Mouse (Mus musculus): ENCODE results near the gene Apoc4. TPM values are rescaled to one million over a fixed set of nuclear protein-coding genes. Genes with fewer than 3 reads are reported as not detected.
"Not testable (repeated sequence)": the region's sequence is repeated elsewhere in the genome, so short reads cannot be mapped to it uniquely, and the experiment has no call there.

Gene Apoc4
- polyA plus RNA-seq, 1 experiment from 2014 or later: 2.8 TPM

- no peaks in the 10 kb centered on the region for H3K36me3 ChIP-seq (ENCODE audit: control insufficient read depth, insufficient read depth, low read length)
- H3K27ac ChIP-seq (replicated peaks): no peak overlapping the region
- no peak overlapping the region for H3K9ac ChIP-seq (ENCODE audit: low read length)
- H3K4me1 ChIP-seq (replicated peaks; ENCODE audit: control insufficient read depth, insufficient read depth): peaks cover under 1% of the 10 kb centered on the region; the same call in 1 of the 2 replicates
- H3K4me3 ChIP-seq (ENCODE audit: low read depth, low read length): no peak overlapping the region
- H3K4me2 ChIP-seq (replicated peaks; ENCODE audit: low read depth): no peak overlapping the region
- ATAC-seq (ENCODE audit: low FRiP score, low TSS enrichment): peak; percentile 27; the same call in 1 of the 2 replicates
- TF ChIP-seq CTCF (IDR thresholded peaks at IDR 0.05; ENCODE audit: low read depth) (no peak), EP300 (optimal IDR thresholded peaks at IDR 0.05) (no peak)
- no peaks in the 10 kb centered on the region for H3K9me3 ChIP-seq (ENCODE audit: control insufficient read depth, low read length)
- H3K27me3 ChIP-seq (ENCODE audit: control insufficient read depth, insufficient read depth, low read length): no peaks in the 10 kb centered on the region
- peak; percentile 50 for DNase-seq (ENCODE audit: low spot score)
- 28% methylated on average over 10 of the region's 10 CpGs for WGBS
Measured at GRCm38 (mm10) chr7:19693421-19693820, 12.1 kb upstream of the Apoc4 start.

GRCm38 (mm10) chr7:19691873-19692865 lies 10.9 kb upstream of the Apoc4 start, which contains the start of gene Apoc1:
Gene Apoc1 (minus strand): TSS chr7:19692660.
- H3K27ac ChIP-seq (replicated peaks): peak within 1 kb of the TSS; percentile 45; the same call in 1 of the 2 replicates
- no peak for DNase-seq (ENCODE audit: low spot score)
- H3K27me3 ChIP-seq (ENCODE audit: control insufficient read depth, insufficient read depth, low read length): no peaks in the 10 kb centered on the region
- no peak within 1 kb of the TSS for H3K9ac ChIP-seq (ENCODE audit: low read length)
- no peak for ATAC-seq (ENCODE audit: low FRiP score, low TSS enrichment)
- 55% methylated on average over 27 of the region's 28 CpGs for WGBS
- H3K36me3 ChIP-seq (ENCODE audit: control insufficient read depth, insufficient read depth, low read length): no peaks in the 10 kb centered on the region
- H3K4me3 ChIP-seq (ENCODE audit: low read depth, low read length): no peak within 1 kb of the TSS
- TF ChIP-seq CTCF (IDR thresholded peaks at IDR 0.05; ENCODE audit: low read depth) (no peak), EP300 (optimal IDR thresholded peaks at IDR 0.05) (no peak)
- no peaks in the 10 kb centered on the region; the same call in 1 of the 2 replicates for H3K4me1 ChIP-seq (replicated peaks; ENCODE audit: control insufficient read depth, insufficient read depth)
- peak within 1 kb of the TSS; percentile 11; the same call in 1 of the 2 replicates for H3K4me2 ChIP-seq (replicated peaks; ENCODE audit: low read depth)
- no peaks in the 10 kb centered on the region for H3K9me3 ChIP-seq (ENCODE audit: control insufficient read depth, low read length)

- Histone ChIP-seq H3K27ac (replicated peaks) (peak overlapping the region; percentile 45; the same call in 1 of the 2 replicates), H3K9me3 (ENCODE audit: control insufficient read depth, low read length) (no peaks in the 10 kb centered on the region), H3K27me3 (ENCODE audit: control insufficient read depth, insufficient read depth, low read length) (no peaks in the 10 kb centered on the region), H3K4me1 (replicated peaks; ENCODE audit: control insufficient read depth, insufficient read depth) (no peaks in the 10 kb centered on the region; the same call in 1 of the 2 replicates), H3K36me3 (ENCODE audit: control insufficient read depth, insufficient read depth, low read length) (no peaks in the 10 kb centered on the region), H3K4me2 (replicated peaks; ENCODE audit: low read depth) (no peak overlapping the region; the same call in 1 of the 2 replicates), H3K9ac (ENCODE audit: low read length) (no peak overlapping the region), H3K4me3 (ENCODE audit: low read depth, low read length) (no peak overlapping the region)
- no peak for ATAC-seq (ENCODE audit: low FRiP score, low TSS enrichment)
- DNase-seq (ENCODE audit: low spot score): no peak
- WGBS: 68% methylated on average over 6 of the region's 6 CpGs
- no peak for TF ChIP-seq EP300 (optimal IDR thresholded peaks at IDR 0.05)
- no peak for TF ChIP-seq CTCF (IDR thresholded peaks at IDR 0.05; ENCODE audit: low read depth)
Measured at GRCm38 (mm10) chr7:19691434-19691833, 10.2 kb upstream of the Apoc4 start.

DNA sequence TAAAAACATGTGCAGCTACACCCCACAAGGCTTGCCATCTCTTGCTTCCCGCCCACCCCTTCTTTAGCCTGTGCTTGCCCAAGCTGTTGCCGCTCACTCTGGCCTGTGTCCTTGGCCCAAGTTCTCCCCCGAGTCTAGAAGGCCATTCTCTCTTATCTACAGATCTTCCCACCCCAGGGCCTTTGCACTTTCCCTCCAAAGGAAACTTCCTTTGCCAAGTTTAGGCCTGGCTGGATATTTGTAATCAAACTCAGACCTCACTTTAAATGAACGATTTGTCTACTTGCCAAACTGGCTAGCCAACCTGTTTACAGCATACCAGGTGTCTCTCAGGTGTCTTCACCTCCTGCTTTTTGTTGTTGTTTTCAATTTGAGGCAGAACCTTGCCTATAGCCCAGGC lies 9.6 kb upstream of the Apoc4 start:
- Histone ChIP-seq H3K9me3 (ENCODE audit: control insufficient read depth, low read length) (no peaks in the 10 kb centered on the region), H3K27ac (replicated peaks) (no peak overlapping the region), H3K36me3 (ENCODE audit: control insufficient read depth, insufficient read depth, low read length) (no peaks in the 10 kb centered on the region), H3K4me3 (ENCODE audit: low read depth, low read length) (no peak overlapping the region), H3K27me3 (ENCODE audit: control insufficient read depth, insufficient read depth, low read length) (no peaks in the 10 kb centered on the region), H3K4me1 (replicated peaks; ENCODE audit: control insufficient read depth, insufficient read depth) (no peaks in the 10 kb centered on the region; the same call in 1 of the 2 replicates), H3K4me2 (replicated peaks; ENCODE audit: low read depth) (no peak overlapping the region), H3K9ac (ENCODE audit: low read length) (no peak overlapping the region)
- no peak for DNase-seq (ENCODE audit: low spot score)
- no peak for TF ChIP-seq CTCF (IDR thresholded peaks at IDR 0.05; ENCODE audit: low read depth)
- TF ChIP-seq EP300 (optimal IDR thresholded peaks at IDR 0.05): no peak
- no peak for ATAC-seq (ENCODE audit: low FRiP score, low TSS enrichment)
- 84% methylated on average over 4 of the region's 4 CpGs for WGBS

DNA sequence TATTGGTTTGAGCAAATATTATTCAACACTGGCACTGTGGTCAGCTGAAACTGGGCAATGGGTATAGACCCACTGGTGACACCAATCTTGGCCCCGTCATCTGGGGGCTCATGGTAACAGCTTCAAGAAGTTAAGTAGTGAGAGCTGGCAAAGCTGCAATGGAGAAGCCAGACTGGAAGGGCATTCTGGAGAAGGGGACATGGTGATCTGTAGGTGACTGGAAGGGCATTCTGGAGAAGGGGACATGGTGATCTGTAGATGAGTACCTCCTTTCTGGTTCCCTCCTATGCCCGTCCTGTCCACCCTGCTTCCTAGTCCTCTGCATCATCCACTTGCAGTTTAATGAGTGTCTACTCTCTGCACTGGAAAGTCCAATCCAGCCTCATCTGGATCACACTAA lies 7.3 kb upstream of the Apoc4 start:
- no peak overlapping the region for H3K9ac ChIP-seq (ENCODE audit: low read length)
- H3K27me3 ChIP-seq (ENCODE audit: control insufficient read depth, insufficient read depth, low read length): no peaks in the 10 kb centered on the region
- no peak for DNase-seq (ENCODE audit: low spot score)
- ATAC-seq (ENCODE audit: low FRiP score, low TSS enrichment): no peak
- H3K27ac ChIP-seq (replicated peaks): no peak overlapping the region
- no peak overlapping the region for H3K4me3 ChIP-seq (ENCODE audit: low read depth, low read length)
- no peak for TF ChIP-seq EP300 (optimal IDR thresholded peaks at IDR 0.05)
- TF ChIP-seq CTCF (IDR thresholded peaks at IDR 0.05; ENCODE audit: low read depth): no peak
- WGBS: 85% methylated on average over 2 of the region's 2 CpGs
- H3K36me3 ChIP-seq (ENCODE audit: control insufficient read depth, insufficient read depth, low read length): no peaks in the 10 kb centered on the region
- H3K4me2 ChIP-seq (replicated peaks; ENCODE audit: low read depth): no peak overlapping the region
- H3K4me1 ChIP-seq (replicated peaks; ENCODE audit: control insufficient read depth, insufficient read depth): no peaks in the 10 kb centered on the region; the same call in 1 of the 2 replicates
- H3K9me3 ChIP-seq (ENCODE audit: control insufficient read depth, low read length): no peaks in the 10 kb centered on the region

GRCm38 (mm10) chr7:19688101-19688500 lies 6.8 kb upstream of the Apoc4 start:
- DNase-seq (ENCODE audit: low spot score): no peak
- Histone ChIP-seq H3K27ac (replicated peaks) (no peak overlapping the region), H3K27me3 (ENCODE audit: control insufficient read depth, insufficient read depth, low read length) (no peaks in the 10 kb centered on the region), H3K4me1 (replicated peaks; ENCODE audit: control insufficient read depth, insufficient read depth) (no peaks in the 10 kb centered on the region), H3K9ac (ENCODE audit: low read length) (no peak overlapping the region), H3K4me3 (ENCODE audit: low read depth, low read length) (no peak overlapping the region), H3K4me2 (replicated peaks; ENCODE audit: low read depth) (no peak overlapping the region), H3K9me3 (ENCODE audit: control insufficient read depth, low read length) (no peaks in the 10 kb centered on the region), H3K36me3 (ENCODE audit: control insufficient read depth, insufficient read depth, low read length) (no peaks in the 10 kb centered on the region)
- ATAC-seq (ENCODE audit: low FRiP score, low TSS enrichment): no peak
- 93% methylated on average over 10 of the region's 10 CpGs for WGBS
- TF ChIP-seq CTCF (IDR thresholded peaks at IDR 0.05; ENCODE audit: low read depth): no peak
- TF ChIP-seq EP300 (optimal IDR thresholded peaks at IDR 0.05): no peak

DNA sequence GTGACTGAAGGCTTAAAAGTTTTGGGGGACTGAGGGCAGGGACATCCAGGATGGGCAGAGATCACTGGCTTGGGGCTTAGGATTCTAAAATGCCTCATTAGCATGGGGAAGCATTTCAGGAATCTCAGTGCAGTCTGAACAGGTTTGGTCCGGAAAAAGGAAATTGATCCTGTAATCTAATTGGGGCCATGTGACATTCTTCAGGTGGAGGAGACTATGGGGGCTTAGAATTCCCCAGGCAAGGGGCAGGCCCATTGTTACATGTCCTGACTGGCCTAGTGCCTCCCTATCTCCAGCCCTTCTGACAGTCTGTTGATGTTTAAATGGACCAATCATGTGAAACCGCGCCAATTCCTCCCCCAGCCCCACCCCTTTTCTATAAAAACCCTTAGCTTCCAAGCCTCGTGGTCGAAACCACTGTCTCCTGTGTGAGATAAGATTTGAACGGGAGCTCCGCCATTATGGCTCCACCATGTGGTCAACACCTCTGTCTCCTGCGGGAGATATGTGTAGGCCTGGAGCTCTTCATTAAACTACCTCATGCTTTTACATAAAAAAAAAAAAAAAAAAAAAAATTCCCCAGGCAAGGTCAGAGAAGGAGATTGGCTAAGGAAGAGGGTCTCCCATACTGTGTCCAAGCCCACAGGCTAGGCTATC lies 5.8 kb upstream of the Apoc4 start:
- H3K4me2 ChIP-seq (replicated peaks; ENCODE audit: low read depth); H3K9me3 ChIP-seq (ENCODE audit: control insufficient read depth, low read length); H3K4me1 ChIP-seq (replicated peaks; ENCODE audit: control insufficient read depth, insufficient read depth); H3K27me3 ChIP-seq (ENCODE audit: control insufficient read depth, insufficient read depth, low read length); DNase-seq (ENCODE audit: low spot score); H3K4me3 ChIP-seq (ENCODE audit: low read depth, low read length); H3K9ac ChIP-seq (ENCODE audit: low read length); H3K36me3 ChIP-seq (ENCODE audit: control insufficient read depth, insufficient read depth, low read length); H3K27ac ChIP-seq (replicated peaks): not testable (repeated sequence)
- ATAC-seq (ENCODE audit: low FRiP score, low TSS enrichment): 0 out of 2 replicates have a peak, but pooled peaks have one; percentile 8
- WGBS: 48% methylated on average over 8 of the region's 8 CpGs

All from stomach, postnatal 0 days (tissue).